Mouse (Mus musculus) liver, embryonic 12.5 days (tissue): ENCODE data around the gene Tceanc2. TPM values are rescaled to one million over a fixed set of nuclear protein-coding genes. Genes with fewer than 3 reads are reported as not detected.

Source experiments
- ATAC-seq: fragments of 200-750 bp; cut with Nextera tagmentation; 2 replicates; pipeline ENCODE4 v1.8.0; 2017; ENCODE audit warnings: moderate number of reproducible peaks, mild to moderate bottlenecking, moderate library complexity
- H3K27ac ChIP-seq: fragments of 300-500 bp; sonication (generic); 2 replicates; pipeline ENCODE4 v1.5.1; 2016; ENCODE audit warnings: mild to moderate bottlenecking
- H3K27me3 ChIP-seq: fragments of 300-500 bp; sonication (generic); replicated peaks from 2 replicates; pipeline ENCODE4 v1.6.1; 2016; ENCODE audit warnings: mild to moderate bottlenecking, moderate library complexity
- H3K36me3 ChIP-seq: fragments of 300-500 bp; sonication (generic); 2 replicates; pipeline ENCODE4 v1.6.1; 2016; ENCODE audit warnings: mild to moderate bottlenecking, moderate library complexity
- H3K4me1 ChIP-seq: fragments of 300-500 bp; sonication (generic); 2 replicates; pipeline ENCODE4 v1.6.1; 2016
- H3K4me2 ChIP-seq: fragments of 300-500 bp; sonication (generic); 2 replicates; pipeline ENCODE4 v1.6.1; 2016; ENCODE audit warnings: mild to moderate bottlenecking, moderate library complexity
- H3K4me3 ChIP-seq: fragments of 300-500 bp; sonication (generic); 2 replicates; pipeline ENCODE4 v1.5.1; 2016; ENCODE audit warnings: mild to moderate bottlenecking, moderate library complexity
- H3K9ac ChIP-seq: fragments of 300-500 bp; sonication (generic); 2 replicates; pipeline ENCODE4 v1.6.1; 2016; ENCODE audit warnings: mild to moderate bottlenecking, moderate library complexity
- H3K9me3 ChIP-seq: fragments of 300-500 bp; sonication (generic); replicated peaks from 2 replicates; pipeline ENCODE4 v1.6.1; 2016; ENCODE audit warnings: mild to moderate bottlenecking, moderate library complexity
- WGBS: fragments of 180-500 bp; shearing (Covaris S2); methylation state at CpG from one replicate; pipeline ENCODE4 v1.1.7; 2016; ENCODE audit not compliant: insufficient replicate concordance; 5-methylcytosine and 5-hydroxymethylcytosine counted together
- polyA plus RNA-seq: library from polyadenylated mRNA; unstranded; fragments of >200 nt; fragmentation: Nextera tagmentation; extraction: Ambion mirVana; gene quantifications from 2 replicates; pipeline ENCODE4 v1.2.1, GENCODE M21; 2016

The Tceanc2 gene
- polyA plus RNA-seq, 1 experiment from 2014 or later, result 11.8 TPM

DNA sequence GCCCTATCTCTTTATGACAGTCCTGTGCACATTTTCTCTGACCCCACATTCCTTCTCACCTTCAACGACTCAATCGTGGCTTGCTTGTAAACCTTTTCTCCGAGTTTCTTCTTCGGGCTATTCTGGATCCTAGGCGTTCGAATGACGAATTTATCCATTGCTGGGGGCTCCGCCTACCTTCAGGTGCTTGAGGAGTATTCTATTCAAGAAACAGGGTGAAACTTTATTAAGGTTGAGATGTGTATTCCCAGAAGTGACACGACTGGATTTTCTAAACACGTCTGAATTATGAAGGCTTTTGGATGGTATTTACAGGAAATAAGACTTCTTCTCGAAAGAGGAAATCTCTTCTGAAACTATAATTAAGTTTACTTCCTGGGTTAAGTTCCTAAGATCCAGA lies 1.4 kb downstream of the Tceanc2 start:
- Histone ChIP-seq H3K4me3 (peak overlapping the region; percentile 97), H3K9ac (peak overlapping the region; percentile 96), H3K9me3 (no peaks in the 10 kb centered on the region), H3K36me3 (peaks cover 43% of the 10 kb centered on the region), H3K27me3 (no peaks in the 10 kb centered on the region), H3K4me2 (peak overlapping the region; percentile 83), H3K4me1 (peaks cover 49% of the 10 kb centered on the region), H3K27ac (peak overlapping the region; percentile 97)
- 30% methylated on average over 11 of the region's 11 CpGs for WGBS
- no peak for ATAC-seq

DNA sequence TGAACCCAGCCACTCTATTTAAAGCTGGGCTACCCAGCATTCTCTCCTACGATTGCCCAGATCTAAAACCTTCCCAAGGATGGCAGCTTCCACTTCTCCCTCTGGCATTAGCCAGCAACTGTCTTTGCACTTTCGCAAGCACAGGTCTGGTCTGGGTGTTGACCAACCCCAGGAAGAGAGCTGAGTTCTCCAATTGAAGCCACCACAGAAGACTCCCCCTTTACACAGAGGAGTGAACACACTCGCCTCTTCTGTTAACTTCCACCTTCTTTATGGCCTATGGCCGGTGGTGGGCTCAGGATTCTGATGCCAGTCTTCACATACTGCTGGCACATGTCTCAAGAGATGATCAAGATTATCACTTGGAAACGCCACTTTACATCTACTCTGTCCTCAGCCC lies 11.1 kb downstream of the Tceanc2 start:
- 64% methylated on average over 5 of the region's 5 CpGs for WGBS
- Histone ChIP-seq H3K9ac (no peak overlapping the region), H3K9me3 (no peaks in the 10 kb centered on the region), H3K27me3 (no peaks in the 10 kb centered on the region), H3K4me1 (peaks cover 4% of the 10 kb centered on the region; the same call in 1 of the 2 replicates), H3K4me2 (no peak overlapping the region), H3K27ac (no peak overlapping the region), H3K4me3 (no peak overlapping the region), H3K36me3 (peaks cover 71% of the 10 kb centered on the region)
- ATAC-seq, result no peak

DNA sequence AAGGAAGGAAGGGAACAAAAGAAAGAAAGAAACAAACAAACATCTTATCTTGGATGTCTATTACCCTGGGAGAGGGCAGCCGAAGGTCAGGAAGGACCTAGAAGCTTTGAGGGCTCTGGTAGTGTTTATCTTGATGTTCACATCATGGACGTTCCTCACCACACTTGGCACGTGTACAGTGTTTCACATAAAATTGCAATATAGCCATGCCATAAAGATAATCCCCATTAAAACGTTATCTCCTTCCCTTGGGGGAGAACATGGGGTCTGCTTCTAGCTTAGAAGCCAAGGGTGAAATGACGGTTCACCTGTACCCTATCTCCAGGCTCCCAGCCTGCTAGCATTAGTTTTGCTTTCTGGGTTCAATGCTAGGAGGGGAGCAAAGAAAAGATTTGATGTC lies 12.2 kb downstream of the Tceanc2 start:
- WGBS, result 57% methylated on average over 5 of the region's 5 CpGs
- H3K27me3 ChIP-seq, result no peaks in the 10 kb centered on the region
- no peak for ATAC-seq
- peaks cover 62% of the 10 kb centered on the region for H3K36me3 ChIP-seq
- no peaks in the 10 kb centered on the region for H3K4me1 ChIP-seq
- no peak overlapping the region for H3K27ac ChIP-seq
- no peak overlapping the region for H3K4me2 ChIP-seq
- no peaks in the 10 kb centered on the region for H3K9me3 ChIP-seq
- no peak overlapping the region for H3K4me3 ChIP-seq
- H3K9ac ChIP-seq, result no peak overlapping the region

DNA sequence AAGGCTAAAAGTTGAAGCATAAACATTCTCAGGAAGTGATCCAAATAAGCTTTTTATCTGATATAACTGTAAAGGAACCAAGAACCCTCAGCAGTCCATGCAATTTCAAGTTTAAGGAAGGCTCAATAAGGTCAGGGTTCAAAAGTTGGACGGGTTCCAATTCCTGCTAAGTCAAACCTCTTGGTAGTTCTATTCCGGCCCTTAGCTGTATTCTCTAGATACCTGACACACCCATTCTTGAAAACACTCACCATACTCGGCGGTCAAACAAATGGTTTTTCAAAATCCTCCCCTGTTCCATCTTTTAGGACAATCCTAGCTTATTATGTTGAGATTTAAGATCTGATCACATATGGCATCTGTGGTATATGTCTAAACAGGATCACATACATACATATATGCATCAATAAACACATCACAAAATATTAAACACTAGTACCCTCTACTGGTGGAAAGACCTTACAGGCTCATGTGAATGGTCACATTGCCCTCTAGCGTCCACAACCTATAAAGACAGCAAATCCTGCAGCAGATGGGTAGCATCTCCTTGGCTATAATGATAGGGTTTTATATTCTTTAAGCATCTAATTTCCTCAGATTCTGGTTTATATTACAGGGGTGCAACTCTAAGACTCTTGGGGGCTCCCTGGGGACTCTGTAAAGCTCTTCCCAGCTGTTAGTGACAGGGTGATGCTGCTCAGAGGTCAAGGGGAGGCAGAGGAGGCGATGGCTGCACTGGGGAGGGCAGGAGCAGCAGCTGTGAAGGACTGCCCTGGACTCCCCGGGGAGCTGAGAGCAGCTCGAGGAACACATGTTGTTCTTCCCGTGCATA lies 14.9 kb downstream of the Tceanc2 start:
- Histone ChIP-seq H3K27me3 (no peaks in the 10 kb centered on the region), H3K27ac (no peak overlapping the region), H3K4me2 (no peak overlapping the region), H3K36me3 (peaks cover 63% of the 10 kb centered on the region), H3K9ac (no peak overlapping the region), H3K4me1 (no peaks in the 10 kb centered on the region), H3K9me3 (no peaks in the 10 kb centered on the region), H3K4me3 (no peak overlapping the region)
- ATAC-seq, result peak; percentile 67
- 45% methylated on average over 9 of the region's 9 CpGs for WGBS

DNA sequence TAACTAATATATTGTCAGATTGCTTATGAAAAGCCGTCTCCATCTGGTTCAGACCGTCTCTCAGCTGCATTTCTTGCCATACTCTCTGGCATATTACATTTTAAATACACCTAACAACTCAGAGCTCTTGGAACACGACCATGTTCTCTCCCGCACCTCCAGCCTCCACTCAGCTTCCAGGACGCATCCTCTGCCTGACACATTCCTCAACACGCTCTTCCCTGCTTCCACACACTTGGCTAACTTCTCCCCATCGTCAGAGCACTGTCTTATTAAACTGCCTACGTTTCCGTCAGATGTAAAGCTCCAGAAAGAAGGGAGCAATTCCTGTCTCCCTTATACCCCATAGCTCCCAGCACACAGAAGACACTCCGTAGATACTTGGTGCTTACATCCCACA lies 15.6 kb downstream of the Tceanc2 start:
- Histone ChIP-seq H3K36me3 (peaks cover 66% of the 10 kb centered on the region), H3K27me3 (no peaks in the 10 kb centered on the region), H3K27ac (no peak overlapping the region), H3K4me2 (no peak overlapping the region), H3K4me3 (no peak overlapping the region), H3K9me3 (no peaks in the 10 kb centered on the region), H3K9ac (no peak overlapping the region), H3K4me1 (no peaks in the 10 kb centered on the region)
- ATAC-seq, result no peak
- 84% methylated on average over 10 of the region's 10 CpGs for WGBS

DNA sequence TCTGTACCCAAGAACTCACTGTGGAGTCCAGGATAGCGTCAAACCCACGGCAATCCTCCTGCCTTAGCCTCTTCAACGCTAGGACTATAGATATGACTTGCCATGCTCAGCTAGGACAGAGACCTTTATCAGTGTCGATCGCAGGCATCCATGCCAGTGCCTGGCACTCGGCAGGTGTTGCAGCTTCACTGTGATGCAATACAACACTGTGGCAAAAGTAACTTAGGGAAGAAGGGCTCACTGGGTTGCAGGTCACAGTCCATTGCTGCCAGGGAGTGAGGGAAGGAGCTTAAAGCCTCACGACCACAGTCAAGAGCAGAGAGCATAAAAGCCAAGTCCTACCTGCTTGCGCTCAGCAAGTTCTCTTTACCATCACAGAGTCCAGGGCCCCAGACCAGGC lies 18.7 kb downstream of the Tceanc2 start:
- peaks cover 69% of the 10 kb centered on the region for H3K36me3 ChIP-seq
- H3K4me3 ChIP-seq, result no peak overlapping the region
- H3K27me3 ChIP-seq, result no peaks in the 10 kb centered on the region
- no peak overlapping the region for H3K9ac ChIP-seq
- no peaks in the 10 kb centered on the region for H3K4me1 ChIP-seq
- no peak overlapping the region for H3K27ac ChIP-seq
- no peak overlapping the region for H3K4me2 ChIP-seq
- H3K9me3 ChIP-seq, result no peaks in the 10 kb centered on the region
- 81% methylated on average over 8 of the region's 8 CpGs for WGBS
- ATAC-seq, result no peak

DNA sequence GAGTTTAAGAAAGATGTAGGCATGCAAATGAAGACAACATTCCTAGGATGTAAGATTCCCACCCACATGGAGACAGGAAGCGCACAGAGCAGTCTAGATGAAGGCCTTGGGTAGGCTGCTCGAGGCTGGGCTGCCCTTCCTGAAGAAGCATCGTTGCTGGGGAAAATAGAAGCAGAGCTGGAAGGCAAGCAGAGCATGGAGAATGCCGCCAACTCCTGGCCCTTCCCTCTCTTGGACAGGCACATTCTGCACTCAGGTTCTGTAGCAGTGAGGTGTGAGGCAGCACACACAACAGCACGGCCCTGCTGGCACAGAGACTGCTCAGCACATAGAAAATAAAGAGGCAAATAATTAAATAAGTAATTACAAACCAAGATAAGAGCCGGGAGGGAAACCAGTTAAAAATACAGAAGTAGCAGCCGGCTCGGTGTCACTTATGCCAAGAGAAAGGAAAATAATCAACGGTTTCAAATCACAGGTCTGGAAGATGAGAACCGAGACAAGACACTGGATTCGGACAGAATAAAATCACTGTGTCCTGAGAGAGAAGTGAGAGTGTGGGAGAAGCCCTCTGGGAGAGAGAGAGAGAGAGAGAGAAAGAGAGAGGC lies 19.6 kb downstream of the Tceanc2 start:
- Histone ChIP-seq H3K36me3 (peaks cover 68% of the 10 kb centered on the region), H3K4me1 (no peaks in the 10 kb centered on the region), H3K27me3 (no peaks in the 10 kb centered on the region), H3K27ac (no peak overlapping the region), H3K4me2 (no peak overlapping the region), H3K4me3 (no peak overlapping the region), H3K9me3 (no peaks in the 10 kb centered on the region), H3K9ac (no peak overlapping the region)
- WGBS, result 82% methylated on average over 11 of the region's 11 CpGs
- no peak for ATAC-seq

DNA sequence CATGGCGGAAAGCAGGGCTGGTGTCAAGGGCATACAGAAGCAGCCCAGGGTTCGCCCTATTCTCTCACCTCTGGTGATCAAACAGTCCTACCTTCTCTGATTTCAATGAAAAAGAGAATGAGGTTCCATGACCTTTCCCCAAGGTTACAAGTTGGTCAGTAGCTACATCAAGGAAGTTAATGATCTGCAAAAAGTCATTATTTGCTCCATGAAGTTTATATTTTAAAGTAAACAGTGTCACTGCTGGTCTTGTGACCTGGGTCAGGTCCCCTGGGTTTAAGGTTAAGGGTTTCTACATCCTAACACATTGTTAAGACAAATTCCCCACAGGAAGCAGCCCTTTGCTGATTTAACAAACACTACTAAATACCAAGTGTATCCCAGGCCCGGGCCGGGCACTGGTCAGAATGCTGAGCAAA lies 21.9 kb downstream of the Tceanc2 start:
- peak; percentile 67 for ATAC-seq
- Histone ChIP-seq H3K4me1 (no peaks in the 10 kb centered on the region), H3K4me2 (no peak overlapping the region), H3K27me3 (no peaks in the 10 kb centered on the region), H3K27ac (0 out of 2 replicates have a peak overlapping the region, but pooled peaks have one; percentile 15), H3K9ac (no peak overlapping the region), H3K36me3 (peaks cover 66% of the 10 kb centered on the region), H3K9me3 (no peaks in the 10 kb centered on the region), H3K4me3 (no peak overlapping the region)
- 79% methylated on average over 4 of the region's 4 CpGs for WGBS

DNA sequence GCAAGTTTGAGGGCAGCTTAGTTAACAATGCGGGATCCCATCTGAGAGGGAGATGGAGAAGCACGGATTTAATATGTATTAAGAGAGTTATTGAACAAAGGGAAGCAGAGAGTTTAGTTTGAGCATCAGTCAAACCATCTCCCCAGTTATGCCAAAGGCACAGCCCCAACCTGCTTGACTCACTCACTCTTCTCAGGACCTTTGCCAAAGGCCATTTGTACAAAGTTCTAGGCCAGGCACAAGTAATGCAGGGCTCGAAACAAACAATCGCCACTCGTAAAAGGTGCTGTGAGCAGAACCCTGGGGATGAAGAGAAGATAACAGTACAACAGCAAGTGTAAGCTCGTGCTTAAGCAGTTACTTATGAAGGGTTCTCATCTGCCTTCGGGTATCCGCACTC lies 26.3 kb downstream of the Tceanc2 start:
- Histone ChIP-seq H3K27me3 (no peaks in the 10 kb centered on the region), H3K4me1 (no peaks in the 10 kb centered on the region), H3K27ac (no peak overlapping the region), H3K4me3 (no peak overlapping the region), H3K9me3 (no peaks in the 10 kb centered on the region), H3K9ac (no peak overlapping the region), H3K4me2 (no peak overlapping the region), H3K36me3 (peaks cover 52% of the 10 kb centered on the region)
- ATAC-seq, result no peak
- 89% methylated on average over 8 of the region's 8 CpGs for WGBS

DNA sequence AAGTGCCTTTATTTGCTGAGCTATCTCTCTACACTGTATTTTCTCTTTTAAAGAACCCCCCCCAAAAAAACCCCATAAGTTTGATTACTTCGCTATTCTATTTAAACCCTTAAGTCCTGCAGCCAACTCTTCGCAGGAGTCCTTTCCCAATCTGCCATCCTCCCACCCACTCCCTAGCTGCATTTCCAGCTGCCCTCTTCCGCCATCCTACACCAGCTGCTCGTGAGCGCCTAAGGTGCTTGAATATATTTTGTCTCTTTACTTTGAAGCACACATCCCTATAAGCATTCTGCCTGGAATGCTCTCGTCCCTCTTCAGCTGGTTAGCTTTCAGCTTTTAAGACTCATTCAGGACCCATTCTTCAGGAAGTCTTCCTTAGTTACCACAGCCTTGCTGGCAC lies 27.9 kb downstream of the Tceanc2 start:
- H3K27me3 ChIP-seq, result no peaks in the 10 kb centered on the region
- H3K9ac ChIP-seq, result no peak overlapping the region
- no peaks in the 10 kb centered on the region for H3K4me1 ChIP-seq
- ATAC-seq, result no peak
- H3K36me3 ChIP-seq, result peaks cover 56% of the 10 kb centered on the region
- WGBS, result 78% methylated on average over 6 of the region's 6 CpGs
- H3K4me3 ChIP-seq, result no peak overlapping the region
- H3K9me3 ChIP-seq, result no peaks in the 10 kb centered on the region
- H3K4me2 ChIP-seq, result no peak overlapping the region
- H3K27ac ChIP-seq, result no peak overlapping the region

DNA sequence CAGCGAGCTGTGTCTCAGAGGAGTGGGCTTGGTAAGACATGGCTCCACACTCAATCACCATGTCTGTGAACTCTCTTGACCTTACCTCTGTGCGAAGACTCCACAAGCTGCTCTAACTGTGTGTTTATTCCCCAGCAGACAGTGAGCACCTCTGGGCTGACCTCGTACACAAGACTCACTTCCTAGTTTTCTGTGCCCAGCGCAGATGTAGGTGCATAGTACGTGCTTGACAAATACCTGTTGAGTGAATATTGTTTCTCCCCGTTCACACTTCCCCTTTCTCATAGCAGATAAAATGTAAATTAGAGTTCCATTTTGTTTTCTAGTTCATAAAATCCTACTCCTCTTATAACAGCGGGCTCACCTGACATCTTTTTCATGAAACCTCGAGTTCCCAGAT lies 35.4 kb downstream of the Tceanc2 start:
- Histone ChIP-seq H3K4me2 (no peak overlapping the region), H3K27me3 (no peaks in the 10 kb centered on the region), H3K9ac (no peak overlapping the region), H3K4me3 (no peak overlapping the region), H3K9me3 (no peaks in the 10 kb centered on the region), H3K36me3 (peaks cover 52% of the 10 kb centered on the region), H3K4me1 (peaks cover 7% of the 10 kb centered on the region; the same call in 1 of the 2 replicates), H3K27ac (no peak overlapping the region)
- ATAC-seq, result no peak
- WGBS, result 74% methylated on average over 8 of the region's 8 CpGs

DNA sequence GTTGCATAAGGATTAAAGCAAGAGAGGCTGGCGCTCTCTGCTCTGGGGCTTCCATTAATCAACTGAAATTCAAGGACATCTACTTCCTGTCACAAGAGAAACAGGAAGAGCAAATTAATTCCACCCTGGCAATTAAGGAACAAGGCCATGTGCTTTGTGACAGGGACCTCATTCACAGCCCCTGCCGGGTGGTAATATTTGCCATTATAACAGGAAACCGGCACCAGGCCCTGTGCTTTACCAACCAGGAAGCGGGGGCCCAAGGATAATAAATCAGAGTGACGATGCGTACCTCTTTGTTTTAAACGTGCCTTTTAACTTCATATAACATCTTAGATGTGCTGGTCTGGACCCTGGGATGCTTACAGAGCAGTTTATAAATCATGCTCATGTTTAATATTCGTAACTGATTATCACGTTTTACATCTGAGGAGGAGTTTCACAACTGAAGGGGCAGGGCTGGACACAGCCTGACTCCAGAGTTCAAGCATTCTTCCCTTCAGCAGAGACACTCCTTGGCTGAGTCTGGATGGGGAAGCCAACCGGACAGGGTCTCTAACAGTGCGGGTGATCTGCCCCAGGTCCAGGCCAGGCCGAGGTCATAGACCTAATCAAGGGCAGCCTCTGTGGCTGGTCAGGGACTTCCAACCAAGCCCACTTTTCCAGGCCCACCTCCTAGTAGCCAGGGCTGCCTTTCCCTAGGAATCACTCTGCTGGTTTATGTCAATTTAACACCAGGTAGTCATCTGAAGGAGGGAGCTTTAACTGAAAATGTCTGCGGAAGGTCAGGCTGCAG lies 38.9 kb downstream of the Tceanc2 start:
- WGBS, result 65% methylated on average over 13 of the region's 13 CpGs
- Histone ChIP-seq H3K27ac (no peak overlapping the region), H3K27me3 (no peaks in the 10 kb centered on the region), H3K9me3 (no peaks in the 10 kb centered on the region), H3K9ac (no peak overlapping the region), H3K4me3 (no peak overlapping the region), H3K4me2 (no peak overlapping the region), H3K4me1 (peaks cover 7% of the 10 kb centered on the region; the same call in 1 of the 2 replicates), H3K36me3 (peaks cover 28% of the 10 kb centered on the region)
- no peak for ATAC-seq
